In the genomic region with DNA sequence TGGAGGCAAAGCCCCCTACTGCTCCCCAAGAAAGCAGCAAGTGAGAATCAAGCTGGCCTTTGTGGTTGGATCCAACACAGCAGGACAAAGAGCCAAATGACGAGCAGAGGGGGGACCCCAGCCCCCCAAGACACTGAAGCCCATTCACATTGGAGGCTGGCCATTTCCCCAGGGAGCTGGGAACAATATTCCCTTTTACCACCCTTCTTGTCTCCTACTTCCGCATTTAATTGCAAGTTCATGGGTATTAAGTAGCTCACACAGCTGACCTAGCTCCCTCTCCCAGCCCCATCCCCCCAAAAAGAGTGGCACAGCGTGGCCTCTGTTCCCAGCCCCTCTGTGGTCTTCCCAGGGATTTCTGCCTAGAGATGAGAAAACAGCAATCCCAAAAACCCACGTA, we compare ENCODE assay signal across 11 mouse cellular contexts. TPM values are rescaled to one million over a fixed set of nuclear protein-coding genes. Genes with fewer than 3 reads are reported as not detected.
DNase-seq lines count a peak whose midpoint lies in the region; ATAC-seq and TF ChIP-seq lines count a peak whose summit lies in the region.
"Had no signal": no experiment of that assay in that cellular context is flagged by ENCODE, and none has a peak within 500 bp of the region (broad histone marks: within the 10 kb centered on the region; RNA-seq: fewer than 3 reads in every experiment).

No protein-coding gene starts in this region.

- 31% methylated on average over 4 of the region's 4 CpGs for WGBS in embryonic facial prominence, embryonic 15.5 days
- 17% methylated on average over 4 of the region's 4 CpGs for WGBS in hindbrain, embryonic 16.5 days
- 31% methylated on average over 4 of the region's 4 CpGs for whole genome bisulfite sequencing in midbrain, postnatal 0 days

- H3K4me2 ChIP-seq in embryonic facial prominence, embryonic 15.5 days (replicated peaks) = no peak overlapping the region
- H3K4me2 ChIP-seq in hindbrain, embryonic 16.5 days (ENCODE audit: low read length) = no peak overlapping the region; the same call in 1 of the 2 replicates
- no peak overlapping the region for H3K4me2 ChIP-seq in midbrain, postnatal 0 days (ENCODE audit: low read depth, low read length, poor library complexity, severe bottlenecking)
- H3K4me2 ChIP-seq: liver, embryonic 15.5 days had no signal

- intact Hi-C loops in left cerebral cortex, postnatal 10 days (cut with DNase I) = no loop called here
- intact Hi-C loops in left cerebral cortex, postnatal 36 days (cut with DNase I) = no loop called here

- no peaks in the 10 kb centered on the region for H3K36me3 ChIP-seq in embryonic facial prominence, embryonic 15.5 days
- H3K36me3 ChIP-seq in hindbrain, embryonic 16.5 days (ENCODE audit: control insufficient read depth, insufficient read depth, low read length) = no peaks in the 10 kb centered on the region
- H3K36me3 ChIP-seq in midbrain, postnatal 0 days (ENCODE audit: insufficient read depth, low read length) = no peaks in the 10 kb centered on the region
- H3K36me3 ChIP-seq: liver, embryonic 15.5 days had no signal

- H3K9me3 ChIP-seq in embryonic facial prominence, embryonic 15.5 days (replicated peaks) = no peaks in the 10 kb centered on the region
- no peaks in the 10 kb centered on the region for H3K9me3 ChIP-seq in hindbrain, embryonic 16.5 days (ENCODE audit: control insufficient read depth, low read length)
- H3K9me3 ChIP-seq in midbrain, postnatal 0 days (ENCODE audit: low read length) = no peaks in the 10 kb centered on the region
- H3K9me3 ChIP-seq: liver, embryonic 15.5 days had no signal

- H3K4me1 ChIP-seq in embryonic facial prominence, embryonic 15.5 days = peaks cover 51% of the 10 kb centered on the region
- H3K4me1 ChIP-seq in hindbrain, embryonic 16.5 days (ENCODE audit: control insufficient read depth, insufficient read depth, low read depth, low read length) = peaks cover 20% of the 10 kb centered on the region
- peaks cover 3% of the 10 kb centered on the region; the same call in 1 of the 2 replicates for H3K4me1 ChIP-seq in midbrain, postnatal 0 days (ENCODE audit: insufficient read depth, low read length)

- 0 out of 2 replicates have a peak overlapping the region, but pooled peaks have one; percentile 17 for H3K27ac ChIP-seq in embryonic facial prominence, embryonic 15.5 days (replicated peaks)
- peak overlapping the region; percentile 86 for H3K27ac ChIP-seq in hindbrain, embryonic 16.5 days (ENCODE audit: low read depth, low read length)
- H3K27ac ChIP-seq in midbrain, postnatal 0 days (ENCODE audit: low read depth, low read length) = peak overlapping the region; percentile 63
- H3K27ac ChIP-seq: liver, embryonic 15.5 days had no signal

- DNase-seq in left cerebral cortex, postnatal 10 days (ENCODE audit: extremely low spot score in 1 of 2, low spot score in 2 of 2) = peak; percentile 57 to 58
- DNase-seq in left cerebral cortex, postnatal 36 days (ENCODE audit: low spot score in 2 of 2) = no peak
- DNase-seq in midbrain, postnatal 0 days (ENCODE audit: low spot score) = peak; percentile 89
- DNase-seq in kidney, adult 9 months = no peak
- no peak for DNase-seq in adrenal gland, postnatal 14 days
- no peak for DNase-seq in urinary bladder, postnatal 10 days (ENCODE audit: low spot score)
- DNase-seq: kidney, postnatal 14 days had no signal

- no peak overlapping the region for H3K9ac ChIP-seq in embryonic facial prominence, embryonic 15.5 days
- peak overlapping the region; percentile 19; the same call in 1 of the 2 replicates for H3K9ac ChIP-seq in hindbrain, embryonic 16.5 days (ENCODE audit: low read depth, low read length)
- H3K9ac ChIP-seq in midbrain, postnatal 0 days (replicated peaks; ENCODE audit: low read length, poor library complexity, severe bottlenecking) = no peak overlapping the region
- H3K9ac ChIP-seq: liver, embryonic 15.5 days had no signal

- no peak overlapping the region for H3K4me3 ChIP-seq in embryonic facial prominence, embryonic 15.5 days (replicated peaks)
- no peak overlapping the region for H3K4me3 ChIP-seq in hindbrain, embryonic 16.5 days (ENCODE audit: low read length)
- no peak overlapping the region for H3K4me3 ChIP-seq in midbrain, postnatal 0 days (ENCODE audit: low read depth, low read length)
- H3K4me3 ChIP-seq: liver, embryonic 15.5 days had no signal

- ATAC-seq in embryonic facial prominence, embryonic 15.5 days (ENCODE audit: insufficient number of reproducible peaks, low FRiP score, low TSS enrichment, low read depth) = no peak
- ATAC-seq in hindbrain, embryonic 16.5 days = peak; percentile 73
- ATAC-seq in midbrain, postnatal 0 days (ENCODE audit: low FRiP score) = peak; percentile 71
- ATAC-seq: activated CD4-positive, CD25-positive, alpha-beta regulatory T cell, adult 4 months had no signal

- TF ChIP-seq CTCF in midbrain, postnatal 0 days (IDR thresholded peaks at IDR 0.05) = 0 out of 2 replicates have a peak, but pooled peaks have one; percentile 3

- no peaks in the 10 kb centered on the region for H3K27me3 ChIP-seq in embryonic facial prominence, embryonic 15.5 days
- H3K27me3 ChIP-seq in hindbrain, embryonic 16.5 days (replicated peaks; ENCODE audit: control insufficient read depth, insufficient read depth, low read length) = no peaks in the 10 kb centered on the region
- H3K27me3 ChIP-seq in midbrain, postnatal 0 days (ENCODE audit: insufficient read depth, low read length) = no peaks in the 10 kb centered on the region
- H3K27me3 ChIP-seq: liver, embryonic 15.5 days had no signal

RNA-seq across cellular contexts. Expression of gene Prex1, which starts 30.8 kb away (rescaled TPM):
- total RNA-seq in left cerebral cortex, postnatal 10 days (2021) = 100 to 1,000 TPM in 1 of 2 experiments, 10 to 100 TPM in 1; 90.8 to 102 TPM
- total RNA-seq in left cerebral cortex, postnatal 36 days (2021) = 100 to 1,000 TPM; 104 to 114 TPM
- 25.5 and 28.0 TPM in 2 replicates for polyA plus RNA-seq in embryonic facial prominence, embryonic 15.5 days (2015; fragmentation: Nextera tagmentation; extraction: Ambion mirVana)
- 27.3 and 32.5 TPM in 2 replicates for polyA plus RNA-seq in hindbrain, embryonic 16.5 days (2015; fragmentation: Nextera tagmentation; extraction: Ambion mirVana)
- 37.1 and 53.8 TPM in 2 replicates for total RNA-seq in midbrain, postnatal 0 days (2014; rRNA removed)
- 17.4 and 18.0 TPM in 2 replicates for polyA plus RNA-seq in midbrain, postnatal 0 days (2015; fragmentation: Nextera tagmentation; extraction: Ambion mirVana)
- 13.6 and 18.6 TPM in 2 replicates for total RNA-seq in adrenal gland, postnatal 14 days (2021)

Comparison
In these comparisons a context has a peak if more than half of its experiments do, and no peak if none do; other contexts are left out.
1. DNase-seq: peak in left cerebral cortex, postnatal 10 days (2 of 2) and midbrain, postnatal 0 days (single experiment); none in left cerebral cortex, postnatal 36 days (0 of 2), kidney, adult 9 months (single experiment), adrenal gland, postnatal 14 days (single experiment) and urinary bladder, postnatal 10 days (single experiment).
2. H3K27ac ChIP-seq: peak in every context shown above with its lines; median percentile 86 in hindbrain, embryonic 16.5 days; 63 in midbrain, postnatal 0 days; 17 in embryonic facial prominence, embryonic 15.5 days.